Mouse (Mus musculus): ENCODE measurements around the gene Fibcd1. TPM values are rescaled to one million over a fixed set of nuclear protein-coding genes. Genes with fewer than 3 reads are reported as not detected.

Fibcd1 gene
- total RNA-seq, 2 experiments from 2014 or later, result 0.05 TPM; not detected in 1

DNA sequence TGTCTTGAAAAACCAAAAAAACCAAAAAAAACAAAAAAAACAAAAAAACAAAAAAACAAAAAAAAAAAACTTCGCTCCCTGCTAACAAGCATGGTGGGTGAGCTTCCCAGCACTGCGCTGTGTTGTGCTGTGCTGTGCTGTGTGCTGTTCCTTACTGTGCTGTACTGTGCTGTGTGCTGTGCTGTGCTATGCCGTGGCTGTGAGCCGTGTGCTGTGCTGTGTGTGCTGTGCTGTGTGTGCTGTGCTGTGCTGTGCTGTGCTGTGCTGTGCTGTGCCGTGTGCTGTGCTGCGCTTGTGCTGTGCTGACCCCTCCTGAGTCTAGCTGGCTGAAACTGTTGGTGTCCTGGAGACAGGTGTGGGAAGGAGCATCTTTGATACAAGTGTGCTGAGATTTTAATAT lies 78.7 kb downstream of the Fibcd1 start:
- no peak for DNase-seq

Other genes starting within 250 kb of the Fibcd1 start
- not detected for gene Prdm12, start 206.0 kb downstream of the Fibcd1 start, total RNA-seq (2021)
- gene Exosc2, start 175.3 kb downstream of the Fibcd1 start, total RNA-seq (2021), result 10 to 100 TPM; 12.9 to 13.9 TPM
- 10 to 100 TPM; 39.2 to 51.8 TPM for gene Abl1, start 157.6 kb downstream of the Fibcd1 start, total RNA-seq (2021)
- gene Qrfp, start 35.4 kb downstream of the Fibcd1 start, total RNA-seq (2021), result not detected
- gene Lamc3, start 41.3 kb upstream of the Fibcd1 start, total RNA-seq (2021), result under 1 TPM; 0.25 to 0.26 TPM
- gene Aif1l, start 104.1 kb upstream of the Fibcd1 start, total RNA-seq (2021), result 10 to 100 TPM; 25.0 to 25.5 TPM
- gene Nup214, start 128.4 kb upstream of the Fibcd1 start, total RNA-seq (2021), result 10 to 100 TPM; 27.2 to 34.6 TPM
- 10 to 100 TPM; 23.9 to 25.2 TPM for gene Fam78a, start 238.9 kb upstream of the Fibcd1 start, total RNA-seq (2021)
- 100 to 1,000 TPM in 1 of 2 experiments, 10 to 100 TPM in 1; 90.3 to 101 TPM for gene Plpp7, start 249.5 kb upstream of the Fibcd1 start, total RNA-seq (2021)

Measured in gastrocnemius, postnatal 10 days (tissue).